Comparison of ENCODE assay signal across 7 mouse cellular contexts in genomic region chr16:66013608-66014007, GRCm38 (mm10).
DNase-seq lines count a peak whose midpoint lies in the region; ATAC-seq and TF ChIP-seq lines count a peak whose summit lies in the region.

No protein-coding gene starts in this region.

- ATAC-seq in midbrain, embryonic 13.5 days: peak; percentile 86

- H3K4me1 ChIP-seq in midbrain, embryonic 13.5 days (replicated peaks): peaks cover 5% of the 10 kb centered on the region

- WGBS in midbrain, embryonic 13.5 days: 7% methylated on average over 2 of the region's 2 CpGs

- H3K27ac ChIP-seq in layer of hippocampus, adult 2 months: no peak overlapping the region
- H3K27ac ChIP-seq in midbrain, embryonic 13.5 days: no peak overlapping the region

- no peaks in the 10 kb centered on the region for H3K36me3 ChIP-seq in midbrain, embryonic 13.5 days

- no peak overlapping the region for H3K4me3 ChIP-seq in layer of hippocampus, adult 2 months
- H3K4me3 ChIP-seq in midbrain, embryonic 13.5 days (replicated peaks): no peak overlapping the region

- no peak for DNase-seq in layer of hippocampus, adult 2 months (ENCODE audit: low spot score in 2 of 2)
- DNase-seq in layer of hippocampus, adult 9-10 months (ENCODE audit: low spot score): no peak
- DNase-seq in MN1 (ENCODE audit: low spot score): peak; percentile 42
- peak; percentile 76 for DNase-seq in embryo, embryonic 10.5 days (ENCODE audit: low spot score)
- no peak for DNase-seq in urinary bladder, postnatal 4 days (ENCODE audit: low spot score in 2 of 2)
- no peak for DNase-seq in left cerebral cortex, adult 8-10 months (ENCODE audit: low spot score in 2 of 2)

- TF ChIP-seq CTCF in layer of hippocampus, adult 2 months (conservative IDR thresholded peaks at IDR 0.05): peak; percentile 80

- no peak overlapping the region for H3K9ac ChIP-seq in midbrain, embryonic 13.5 days (replicated peaks)

- no peaks in the 10 kb centered on the region for H3K27me3 ChIP-seq in midbrain, embryonic 13.5 days

- no peak overlapping the region for H3K4me2 ChIP-seq in midbrain, embryonic 13.5 days (replicated peaks)

- no peaks in the 10 kb centered on the region for H3K9me3 ChIP-seq in midbrain, embryonic 13.5 days

Comparison
In these comparisons a context has a peak if more than half of its experiments do, and no peak if none do; other contexts are left out.
1. DNase-seq: peak in MN1 (single experiment) and embryo, embryonic 10.5 days (single experiment); none in layer of hippocampus, adult 2 months (0 of 2), layer of hippocampus, adult 9-10 months (single experiment), urinary bladder, postnatal 4 days (0 of 2) and left cerebral cortex, adult 8-10 months (0 of 2).